Mouse (Mus musculus) heart, embryonic 11.5 days (tissue): Measurements from ENCODE around the gene Stab2. TPM values are rescaled to one million over a fixed set of nuclear protein-coding genes. Genes with fewer than 3 reads are reported as not detected.
A peak's percentile ranks its signal among the peaks of the same experiment; 100 is the strongest.

ENCODE experiments used
- ATAC-seq: fragments of 200-750 bp; cut with Nextera tagmentation; replicated peaks from 2 replicates; pipeline ENCODE4 v1.8.0; 2017; ENCODE audit warnings: moderate library complexity; ENCODE audit not compliant: insufficient number of reproducible peaks, low FRiP score, low TSS enrichment
- H3K27ac ChIP-seq: fragments of 300-500 bp; sonication (generic); 2 replicates; pipeline ENCODE4 v1.5.1; 2014; ENCODE audit warnings: mild to moderate bottlenecking, low read depth, low read length
- H3K27me3 ChIP-seq: fragments of 300-500 bp; sonication (generic); 2 replicates; pipeline ENCODE4 v1.6.1; 2014; ENCODE audit warnings: mild to moderate bottlenecking, low read length, mixed read lengths; ENCODE audit not compliant: control insufficient read depth, insufficient read depth
- H3K36me3 ChIP-seq: fragments of 300-500 bp; sonication (generic); 2 replicates; pipeline ENCODE4 v1.6.1; 2014; ENCODE audit warnings: mild to moderate bottlenecking, low read length, moderate library complexity, mixed read lengths; ENCODE audit not compliant: control insufficient read depth, insufficient read depth
- H3K4me1 ChIP-seq: fragments of 300-500 bp; sonication (generic); 2 replicates; pipeline ENCODE4 v1.6.1; 2014; ENCODE audit warnings: low read length; ENCODE audit not compliant: control insufficient read depth, insufficient read depth
- H3K4me2 ChIP-seq: fragments of 300-500 bp; sonication (generic); 2 replicates; pipeline ENCODE4 v1.6.1; 2014; ENCODE audit warnings: mild to moderate bottlenecking, moderate library complexity
- H3K4me3 ChIP-seq: fragments of 300-500 bp; sonication (generic); 2 replicates; pipeline ENCODE4 v1.5.1; 2014; ENCODE audit warnings: low read depth, low read length
- H3K9ac ChIP-seq: fragments of 300-500 bp; sonication (generic); 2 replicates; pipeline ENCODE4 v1.6.1; 2014; ENCODE audit warnings: mild to moderate bottlenecking, low read depth, low read length, moderate library complexity
- H3K9me3 ChIP-seq: fragments of 300-500 bp; sonication (generic); replicated peaks from 2 replicates; pipeline ENCODE4 v1.6.1; 2016; ENCODE audit warnings: low read length; ENCODE audit not compliant: control insufficient read depth
- WGBS: fragments of 180-500 bp; shearing (Covaris S2); extraction: QIAGEN DNeasy Blood & Tissue Kit; methylation state at CpG from one replicate; pipeline ENCODE4 v1.1.7; 2014; ENCODE audit not compliant: insufficient replicate concordance; 5-methylcytosine and 5-hydroxymethylcytosine counted together
- polyA plus RNA-seq: library from polyadenylated mRNA; unstranded; fragments of >200 nt; fragmentation: Nextera tagmentation; extraction: Ambion mirVana; gene quantifications from 2 replicates; pipeline ENCODE4 v1.2.1, GENCODE M21; 2014

Gene Stab2
- polyA plus RNA-seq, 1 experiment from 2014 or later = 1.5 TPM

DNA sequence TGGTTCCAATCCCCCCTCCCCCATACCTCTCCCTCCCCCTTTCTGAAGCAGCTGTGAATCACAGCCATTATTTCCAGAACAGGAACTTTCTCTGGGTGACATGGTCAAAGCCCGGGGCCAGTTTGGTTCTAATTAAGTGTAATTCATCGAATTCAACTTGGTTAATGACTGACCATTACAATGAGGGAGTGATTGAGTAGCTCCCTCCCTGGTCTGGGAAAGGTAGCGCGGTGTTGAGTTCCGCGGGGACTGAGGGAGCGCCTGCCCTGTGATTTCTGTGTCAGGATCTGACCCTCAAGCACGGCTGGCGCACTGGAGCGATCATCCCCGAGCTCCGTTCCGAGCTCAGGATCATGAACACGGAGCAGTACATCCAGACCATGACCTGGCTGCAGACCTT lies 183.0 kb downstream of the Stab2 start:
- peaks cover 5% of the 10 kb centered on the region for H3K4me1 ChIP-seq
- WGBS = 80% methylated on average over 14 of the region's 14 CpGs
- no peaks in the 10 kb centered on the region for H3K9me3 ChIP-seq
- no peak overlapping the region for H3K9ac ChIP-seq
- no peak for ATAC-seq
- no peak overlapping the region for H3K27ac ChIP-seq
- H3K27me3 ChIP-seq = no peaks in the 10 kb centered on the region
- H3K4me2 ChIP-seq = no peak overlapping the region
- peaks cover 6% of the 10 kb centered on the region for H3K36me3 ChIP-seq
- no peak overlapping the region for H3K4me3 ChIP-seq

DNA sequence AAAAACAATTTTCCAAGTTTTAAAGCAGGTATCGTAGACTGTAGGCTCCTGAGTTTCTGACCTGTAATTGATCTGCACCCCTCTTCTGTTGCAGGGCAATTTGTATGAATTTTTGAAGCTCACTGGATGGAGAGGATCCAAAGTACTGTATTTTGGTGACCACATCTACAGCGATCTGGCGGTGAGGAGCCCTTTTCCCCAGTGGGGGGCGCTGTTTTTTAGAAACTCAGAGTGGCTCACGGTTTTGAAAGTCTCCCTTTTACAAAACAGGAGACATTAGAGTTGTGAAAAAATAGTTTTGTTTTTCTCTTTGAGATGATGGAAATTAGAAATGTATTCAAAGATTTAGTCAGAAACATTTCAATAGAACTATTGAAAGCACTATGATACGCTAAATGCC lies 183.7 kb downstream of the Stab2 start:
- no peak overlapping the region for H3K4me3 ChIP-seq
- H3K9me3 ChIP-seq = no peaks in the 10 kb centered on the region
- peaks cover 6% of the 10 kb centered on the region for H3K36me3 ChIP-seq
- H3K27me3 ChIP-seq = no peaks in the 10 kb centered on the region
- WGBS = 79% methylated on average over 6 of the region's 6 CpGs
- no peak overlapping the region for H3K27ac ChIP-seq
- peaks cover 11% of the 10 kb centered on the region for H3K4me1 ChIP-seq
- no peak overlapping the region for H3K9ac ChIP-seq
- H3K4me2 ChIP-seq = no peak overlapping the region
- no peak for ATAC-seq

DNA sequence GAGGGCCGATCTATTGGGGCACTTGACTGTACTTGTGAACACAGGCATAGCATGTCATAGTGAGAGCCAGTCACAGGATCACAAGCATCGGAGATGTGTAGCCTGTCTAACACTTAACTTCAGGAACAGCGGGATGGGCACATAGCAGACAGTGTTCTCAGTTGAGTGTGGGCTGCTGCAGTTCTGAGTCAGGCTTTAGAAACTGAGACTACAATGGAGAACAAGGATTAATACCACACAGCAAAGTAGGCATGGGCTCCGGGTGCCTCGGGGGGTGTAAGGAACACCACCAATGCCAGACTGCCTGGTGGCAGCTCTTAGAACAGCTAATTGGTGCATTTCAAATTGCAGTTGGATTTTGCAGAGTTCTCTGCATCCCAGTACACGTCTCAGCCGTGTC lies 186.8 kb downstream of the Stab2 start:
- H3K4me1 ChIP-seq = peaks cover 18% of the 10 kb centered on the region
- H3K27me3 ChIP-seq = no peaks in the 10 kb centered on the region
- no peak overlapping the region for H3K9ac ChIP-seq
- no peaks in the 10 kb centered on the region for H3K9me3 ChIP-seq
- no peak for ATAC-seq
- H3K4me3 ChIP-seq = no peak overlapping the region
- no peak overlapping the region for H3K27ac ChIP-seq
- 88% methylated on average over 7 of the region's 7 CpGs for WGBS
- no peak overlapping the region for H3K4me2 ChIP-seq
- peaks cover 2% of the 10 kb centered on the region; the same call in 1 of the 2 replicates for H3K36me3 ChIP-seq

DNA sequence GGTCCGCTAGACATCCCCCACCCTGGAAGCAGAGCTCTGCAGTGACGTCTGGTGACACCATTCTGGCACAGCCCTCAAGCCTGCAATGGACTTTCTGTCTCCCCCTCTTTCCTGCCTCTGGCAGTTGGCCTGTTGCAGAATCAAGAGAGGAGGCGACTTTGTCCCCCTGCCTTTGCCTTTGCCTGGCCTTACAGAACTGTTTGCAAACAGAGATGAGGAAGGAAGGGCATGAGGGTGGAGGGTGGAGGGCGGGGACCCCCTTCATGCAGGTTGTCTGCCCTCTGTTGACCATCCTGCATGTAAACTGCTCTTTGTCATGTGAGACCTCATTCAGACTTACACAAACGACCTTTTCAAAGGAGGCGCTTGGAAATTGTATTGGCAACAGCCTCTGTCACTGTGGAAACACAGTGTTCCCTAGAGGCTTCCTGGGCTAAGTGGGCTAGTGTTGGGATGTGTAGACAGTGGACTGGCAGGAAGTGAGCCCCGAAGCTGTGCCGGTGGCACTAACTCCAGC lies 188.1 kb downstream of the Stab2 start:
- no peak overlapping the region for H3K4me3 ChIP-seq
- peaks cover 16% of the 10 kb centered on the region for H3K4me1 ChIP-seq
- WGBS = 42% methylated on average over 8 of the region's 8 CpGs
- H3K9ac ChIP-seq = no peak overlapping the region
- no peak for ATAC-seq
- H3K36me3 ChIP-seq = no peaks in the 10 kb centered on the region
- no peak overlapping the region for H3K4me2 ChIP-seq
- no peaks in the 10 kb centered on the region for H3K27me3 ChIP-seq
- no peaks in the 10 kb centered on the region for H3K9me3 ChIP-seq
- H3K27ac ChIP-seq = peak overlapping the region; percentile 54; the same call in 1 of the 2 replicates

DNA sequence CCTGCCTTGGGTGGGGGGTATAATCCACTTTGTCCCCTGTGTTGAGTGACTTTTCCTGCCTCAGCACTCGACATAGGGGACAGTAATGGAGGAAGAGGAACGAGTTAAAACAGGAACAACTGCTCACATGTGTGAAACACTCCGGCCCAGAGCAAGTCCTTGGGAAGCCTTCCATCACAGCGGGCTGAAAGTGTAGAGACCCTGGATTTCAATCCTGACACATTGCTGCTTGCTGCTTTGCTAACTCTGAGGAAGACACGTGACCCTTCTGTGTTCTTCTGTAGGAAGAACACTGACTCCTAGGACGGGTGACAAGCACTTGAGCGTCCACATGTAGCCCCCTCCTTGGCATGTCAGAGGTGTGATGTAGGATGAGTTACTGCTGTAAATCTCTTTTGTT lies 192.7 kb downstream of the Stab2 start:
- no peak overlapping the region for H3K4me2 ChIP-seq
- 71% methylated on average over 7 of the region's 7 CpGs for WGBS
- H3K27me3 ChIP-seq = no peaks in the 10 kb centered on the region
- no peaks in the 10 kb centered on the region for H3K36me3 ChIP-seq
- no peak overlapping the region for H3K27ac ChIP-seq
- H3K9me3 ChIP-seq = no peaks in the 10 kb centered on the region
- H3K9ac ChIP-seq = no peak overlapping the region; the same call in 1 of the 2 replicates
- no peak for ATAC-seq
- H3K4me1 ChIP-seq = peaks cover 27% of the 10 kb centered on the region
- no peak overlapping the region for H3K4me3 ChIP-seq

DNA sequence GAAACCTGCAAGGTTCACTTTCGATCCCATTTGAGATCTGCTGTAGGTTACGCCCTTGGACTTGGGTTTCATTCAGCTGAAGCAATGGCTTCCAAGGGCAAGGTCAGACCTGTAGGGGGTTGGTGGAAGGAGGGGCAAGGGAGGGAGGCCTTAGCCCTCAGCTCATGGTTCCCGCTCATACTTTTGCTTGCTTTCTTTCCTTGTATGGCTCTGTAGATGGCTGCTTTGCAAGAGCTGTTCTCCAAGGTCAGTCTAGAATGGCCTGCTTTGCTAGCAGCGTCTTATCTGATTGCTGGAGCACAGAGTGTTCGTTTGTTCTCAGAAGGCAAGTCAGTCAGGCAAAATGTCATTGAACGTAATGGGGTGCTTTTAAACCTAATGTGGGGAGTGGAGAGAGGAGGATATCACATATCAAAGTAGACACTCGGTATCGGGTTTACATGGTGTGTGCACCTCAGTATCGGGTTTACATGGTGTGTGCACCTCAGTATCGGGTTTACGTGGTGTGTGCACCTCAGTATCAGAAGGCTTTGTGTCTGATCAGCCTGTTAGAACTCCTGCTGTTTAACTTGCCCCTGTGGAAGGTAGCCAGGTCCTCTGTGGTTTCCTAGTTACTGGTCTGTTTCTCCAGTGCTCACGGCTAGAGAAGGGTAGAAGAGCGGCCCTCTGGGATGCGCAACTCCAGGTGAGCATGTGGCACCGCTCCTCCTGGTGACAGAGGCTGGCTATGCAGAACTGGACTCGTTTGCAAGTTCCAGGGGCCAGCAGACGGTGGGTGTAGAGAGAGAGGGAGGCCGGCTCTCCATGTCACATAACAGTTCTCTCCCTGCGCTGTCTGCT lies 193.3 kb downstream of the Stab2 start:
- Histone ChIP-seq H3K36me3 (no peaks in the 10 kb centered on the region), H3K27me3 (no peaks in the 10 kb centered on the region), H3K4me2 (peak overlapping the region; percentile 6; the same call in 1 of the 2 replicates), H3K4me1 (peaks cover 25% of the 10 kb centered on the region), H3K4me3 (no peak overlapping the region), H3K27ac (peak overlapping the region; percentile 74), H3K9ac (no peak overlapping the region; the same call in 1 of the 2 replicates), H3K9me3 (no peaks in the 10 kb centered on the region)
- no peak for ATAC-seq
- 67% methylated on average over 19 of the region's 19 CpGs for WGBS

DNA sequence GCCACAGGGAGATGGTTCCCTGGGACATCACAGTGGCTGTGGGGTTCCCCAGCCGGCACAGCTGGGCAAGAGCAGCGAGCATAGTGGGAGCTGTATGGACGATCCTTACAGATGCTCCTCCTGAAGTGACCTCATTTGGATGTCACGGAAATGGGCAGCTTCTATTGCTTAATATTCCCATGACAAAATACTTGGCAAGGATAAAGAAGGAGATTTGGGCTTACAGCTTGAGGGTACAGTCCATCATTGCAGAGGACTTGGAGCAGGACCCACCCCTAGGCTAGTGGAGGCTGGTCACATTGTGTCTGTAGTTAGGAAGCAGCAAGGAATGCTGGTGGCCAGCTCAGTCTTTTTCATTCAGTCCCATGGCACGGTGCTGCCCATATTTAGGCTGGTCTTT lies 197.2 kb downstream of the Stab2 start:
- peaks cover 14% of the 10 kb centered on the region for H3K4me1 ChIP-seq
- 92% methylated on average over 5 of the region's 5 CpGs for WGBS
- no peak overlapping the region for H3K4me2 ChIP-seq
- H3K27ac ChIP-seq = no peak overlapping the region
- no peak for ATAC-seq
- no peaks in the 10 kb centered on the region for H3K27me3 ChIP-seq
- no peak overlapping the region for H3K9ac ChIP-seq
- H3K4me3 ChIP-seq = no peak overlapping the region
- no peaks in the 10 kb centered on the region for H3K9me3 ChIP-seq
- H3K36me3 ChIP-seq = no peaks in the 10 kb centered on the region

DNA sequence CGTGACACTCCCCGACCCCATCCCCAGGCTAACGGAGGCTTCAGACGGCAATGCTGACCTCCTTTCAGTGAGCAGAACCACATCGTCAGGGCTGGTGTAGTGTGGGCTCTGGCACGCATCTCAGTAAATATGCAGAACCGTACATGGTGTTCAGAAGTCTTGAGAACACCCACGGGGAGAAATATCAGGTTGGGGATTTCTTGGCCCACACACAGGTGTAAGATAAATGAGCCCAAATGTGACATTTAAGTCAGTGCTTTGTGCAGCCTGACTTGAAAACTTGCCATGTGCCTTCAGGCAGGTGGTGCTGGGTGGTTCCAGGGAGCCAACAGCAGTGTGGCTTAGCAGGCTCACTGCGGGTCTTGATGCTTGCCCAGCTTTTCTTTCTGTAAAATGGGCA lies 197.8 kb downstream of the Stab2 start:
- Histone ChIP-seq H3K4me3 (no peak overlapping the region), H3K36me3 (no peaks in the 10 kb centered on the region), H3K27ac (no peak overlapping the region), H3K9ac (no peak overlapping the region), H3K27me3 (no peaks in the 10 kb centered on the region), H3K4me2 (no peak overlapping the region), H3K4me1 (peaks cover 14% of the 10 kb centered on the region), H3K9me3 (no peaks in the 10 kb centered on the region)
- no peak for ATAC-seq
- 88% methylated on average over 9 of the region's 9 CpGs for WGBS
